Mouse (Mus musculus) CH12.LX (cell line): ENCODE data around the gene Ccr10. TPM values are rescaled to one million over a fixed set of nuclear protein-coding genes. Genes with fewer than 3 reads are reported as not detected.

Experiments
- DNase-seq: peaks from one replicate; pipeline ENCODE4 v3.0.0-alpha.2; 2013; ENCODE audit errors: extremely low read depth
- H3K27ac ChIP-seq: 2 replicates; pipeline ENCODE4 v1.5.1; 2012; ENCODE audit warnings: low read depth, mild to moderate bottlenecking, control low read depth, moderate library complexity; ENCODE audit not compliant: insufficient read depth
- H3K27me3 ChIP-seq: replicated peaks from 2 replicates; pipeline ENCODE3; 2012; ENCODE audit warnings: inconsistent platforms
- H3K36me3 ChIP-seq, 2 experiments: replicated peaks in 1 of 2; 2 replicates each; pipeline versions ENCODE3 to v1.6.1; 2012; ENCODE audit warnings: inconsistent platforms in 1 of 2, low read length in 1 of 2, mild to moderate bottlenecking in 1 of 2, mixed read lengths in 1 of 2, moderate library complexity in 1 of 2; ENCODE audit not compliant: control insufficient read depth in 1 of 2, insufficient read depth in 1 of 2
- H3K4me1 ChIP-seq, 2 experiments: 2 replicates each; pipeline ENCODE4 v1.6.1; 2012; ENCODE audit warnings: inconsistent platforms in 1 of 2, moderate library complexity in 1 of 2; ENCODE audit not compliant: insufficient read depth in 2 of 2, control insufficient read depth in 1 of 2
- H3K4me2 ChIP-seq: 2 replicates; pipeline ENCODE4 v1.6.1; 2012; ENCODE audit warnings: low read depth, mild to moderate bottlenecking, control low read depth; ENCODE audit not compliant: poor library complexity, insufficient read depth, severe bottlenecking
- H3K4me3 ChIP-seq, 3 experiments: fragments of 150-350 bp in 1 of 3; sonication (generic) in 1 of 3; replicated peaks in 1 of 3; 2 replicates each; pipeline versions ENCODE3 to v1.5.1; 2011 to 2012; ENCODE audit warnings: low read depth in 2 of 3, low read length in 2 of 3, mild to moderate bottlenecking in 2 of 3, moderate library complexity in 2 of 3, control low read depth in 1 of 3, improper control_type of control experiment in 1 of 3, inconsistent platforms in 1 of 3, mixed read lengths in 1 of 3; ENCODE audit not compliant: poor library complexity in 1 of 3
- H3K79me2 ChIP-seq: replicated peaks from 2 replicates; pipeline ENCODE4 v1.6.1; 2012; ENCODE audit warnings: mild to moderate bottlenecking, moderate library complexity; ENCODE audit not compliant: control insufficient read depth, poor library complexity, insufficient read depth, severe bottlenecking; ENCODE audit errors: extremely low read depth
- H3K9ac ChIP-seq: 2 replicates; pipeline ENCODE4 v1.6.1; 2012; ENCODE audit warnings: low read depth, mild to moderate bottlenecking, control low read depth, moderate library complexity; ENCODE audit not compliant: insufficient read depth
- H3K9me3 ChIP-seq: replicated peaks from 2 replicates; pipeline ENCODE3; 2012; ENCODE audit warnings: low read length, inconsistent platforms, mixed read lengths
- BHLHE40 ChIP-seq: IDR thresholded peaks from 2 replicates; pipeline ENCODE4 v1.6.1; 2011; ENCODE audit warnings: mild to moderate bottlenecking, low read depth, low read length, improper control_type of control experiment
- CHD1 ChIP-seq: IDR thresholded peaks from 2 replicates; pipeline ENCODE4 v1.6.1; 2012; ENCODE audit warnings: low read depth, low read length, improper control_type of control experiment, inconsistent platforms
- CHD2 ChIP-seq: IDR thresholded peaks from 2 replicates; pipeline ENCODE4 v1.6.1; 2011; ENCODE audit warnings: low read length, improper control_type of control experiment
- CTCF ChIP-seq, 2 experiments: IDR thresholded peaks in 1 of 2; conservative IDR thresholded peaks in 1 of 2; 2 replicates each; pipeline ENCODE4 v1.5.1; 2011 to 2012; ENCODE audit warnings: low read depth in 2 of 2, low read length in 2 of 2, improper control_type of control experiment in 1 of 2, inconsistent platforms in 1 of 2, mild to moderate bottlenecking in 1 of 2, moderate library complexity in 1 of 2
- E2F4 ChIP-seq: IDR thresholded peaks from 2 replicates; pipeline ENCODE4 v1.6.1; 2011; ENCODE audit warnings: low read depth, low read length, improper control_type of control experiment; ENCODE audit not compliant: insufficient replicate concordance
- ELF1 ChIP-seq: IDR thresholded peaks from 2 replicates; pipeline ENCODE4 v1.6.1; 2014; ENCODE audit warnings: low read depth, mild to moderate bottlenecking, inconsistent platforms, low read length, improper control_type of control experiment
- EP300 ChIP-seq: IDR thresholded peaks from 2 replicates; pipeline ENCODE4 v1.6.1; 2011; ENCODE audit warnings: low read length, improper control_type of control experiment
- ETS1 ChIP-seq: conservative IDR thresholded peaks from 2 replicates; pipeline ENCODE4 v1.6.1; 2012; ENCODE audit warnings: low read depth, mild to moderate bottlenecking, inconsistent platforms, low read length, improper control_type of control experiment, moderate library complexity
- IRF4 ChIP-seq: IDR thresholded peaks from 2 replicates; pipeline ENCODE4 v1.6.1; 2014; ENCODE audit warnings: low read depth, mild to moderate bottlenecking, inconsistent platforms, low read length, improper control_type of control experiment
- JUN ChIP-seq: IDR thresholded peaks from 2 replicates; pipeline ENCODE4 v1.6.1; 2011; ENCODE audit warnings: low read depth, mild to moderate bottlenecking, low read length, improper control_type of control experiment, moderate library complexity; ENCODE audit not compliant: insufficient read depth
- JUND ChIP-seq: conservative IDR thresholded peaks from 2 replicates; pipeline ENCODE4 v1.6.1; 2011; ENCODE audit warnings: low read depth, low read length, improper control_type of control experiment
- MAZ ChIP-seq: IDR thresholded peaks from 2 replicates; pipeline ENCODE4 v1.6.1; 2012; ENCODE audit warnings: low read depth, mild to moderate bottlenecking, inconsistent platforms, low read length, improper control_type of control experiment, moderate library complexity
- MXI1 ChIP-seq: IDR thresholded peaks from 2 replicates; pipeline ENCODE4 v1.6.1; 2011; ENCODE audit warnings: mild to moderate bottlenecking, low read depth, low read length, improper control_type of control experiment
- MYC ChIP-seq: IDR thresholded peaks from 2 replicates; pipeline ENCODE4 v1.6.1; 2011; ENCODE audit warnings: low read depth, mild to moderate bottlenecking, improper control_type of control experiment, low read length
- NRF1 ChIP-seq: IDR thresholded peaks from 2 replicates; pipeline ENCODE4 v1.6.1; 2014; ENCODE audit warnings: low read depth, mild to moderate bottlenecking, inconsistent platforms, low read length, improper control_type of control experiment, moderate library complexity
- PAX5 ChIP-seq: IDR thresholded peaks from 2 replicates; pipeline ENCODE4 v1.6.1; 2012; ENCODE audit warnings: low read length, inconsistent platforms, mixed read lengths
- POLR2AphosphoS2 ChIP-seq: IDR thresholded peaks from 2 replicates; pipeline ENCODE4 v1.6.1; 2011; ENCODE audit warnings: low read depth, low read length, improper control_type of control experiment
- SMC3 ChIP-seq: IDR thresholded peaks from 2 replicates; pipeline ENCODE4 v1.6.1; 2011; ENCODE audit warnings: low read depth, low read length, improper control_type of control experiment
- TCF12 ChIP-seq: IDR thresholded peaks from 2 replicates; pipeline ENCODE4 v1.6.1; 2014; ENCODE audit warnings: low read depth, mild to moderate bottlenecking, inconsistent platforms, low read length, improper control_type of control experiment
- USF1 ChIP-seq: IDR thresholded peaks from 2 replicates; pipeline ENCODE4 v1.6.1; 2014; ENCODE audit warnings: low read depth, mild to moderate bottlenecking, inconsistent platforms, low read length, improper control_type of control experiment
- dilution Hi-C: fragments of 300-500 bp; cut with MboI; formaldehyde crosslinking; loops from 2 replicates; pipeline ENCODE4 v1.14.3; 2020; ENCODE audit warnings: low sequenced_read_pairs; ENCODE audit not compliant: extremely low pct_unique_long_range_greater_than_20kb, extremely low pct_ligation_motif_present
- in situ Hi-C: fragments of 300-500 bp; cut with MboI; formaldehyde crosslinking; loops from 3 replicates; pipeline ENCODE4 v1.14.3; 2019; ENCODE audit warnings: low sequenced_read_pairs, low pct_ligation_motif_present, low pct_unique_long_range_greater_than_20kb, mixed read lengths
- polyA plus RNA-seq: library from polyadenylated mRNA; unstranded; fragments of >175 nt; gene quantifications from 2 replicates; pipeline ENCODE4 v1.2.1, GENCODE M21; 2012; ENCODE audit warnings: low read depth; ENCODE audit not compliant: insufficient read length
- total RNA-seq, 2 experiments: library from RNA; depleted of rRNA; stranded (reverse); fragments of 300-350 nt in 1 of 2; fragments of >200 nt in 1 of 2; gene quantifications; 2 replicates each; pipeline ENCODE4 v1.2.3; 2012 to 2014

The Ccr10 gene
- total and polyA plus RNA-seq, 3 experiments = 12.3 to 29.6 (median 17.2) TPM

DNA sequence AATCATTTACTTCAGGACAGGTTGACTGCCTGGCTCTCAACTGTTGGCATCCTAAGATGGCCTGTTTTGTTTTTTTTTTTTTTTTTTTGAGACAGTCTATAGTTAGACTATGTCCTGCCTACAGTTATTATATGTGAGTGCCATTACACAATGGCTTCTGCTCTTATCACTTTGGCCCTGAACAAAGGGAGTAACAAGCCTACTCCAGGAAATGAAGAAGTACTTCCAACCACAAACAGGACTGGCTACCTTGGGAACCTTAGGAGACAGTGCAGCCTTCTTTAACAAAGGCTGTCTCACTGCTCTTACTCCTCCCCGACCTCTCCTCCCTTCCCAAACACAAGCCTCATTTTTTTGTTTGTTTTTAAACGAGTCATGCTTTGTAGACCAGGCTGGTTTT, 45.6 kb upstream of the Ccr10 start:
- Histone ChIP-seq H3K27ac (no peak overlapping the region), H3K4me2 (no peak overlapping the region), H3K36me3 (peaks cover 7 to 36% of the 10 kb centered on the region in 2 experiments), H3K4me1 (peaks cover 6 to 34% of the 10 kb centered on the region in 2 experiments), H3K9me3 (no peaks in the 10 kb centered on the region), H3K9ac (no peak overlapping the region), H3K4me3 (no peak overlapping the region), H3K27me3 (no peaks in the 10 kb centered on the region), H3K79me2 (peaks cover 15% of the 10 kb centered on the region)
- in situ Hi-C loops (no loop called here), dilution Hi-C loops (no loop called here)
- no peak for DNase-seq
- TF ChIP-seq MAZ = no peak
- no peak for TF ChIP-seq ELF1
- TF ChIP-seq USF1 = no peak
- TF ChIP-seq POLR2AphosphoS2 = no peak
- no peak for TF ChIP-seq ETS1
- no peak for TF ChIP-seq IRF4
- no peak for TF ChIP-seq CHD2
- no peak for TF ChIP-seq MYC
- TF ChIP-seq NRF1 = no peak
- no peak for TF ChIP-seq MXI1
- no peak for TF ChIP-seq JUN
- TF ChIP-seq JUND = no peak
- no peak for TF ChIP-seq SMC3
- no peak for TF ChIP-seq CTCF (conservative IDR thresholded peaks at IDR 0.05 in 1 of 2, IDR thresholded peaks at IDR 0.05 in 1 of 2; ENCODE audit: low read depth in 2 of 2, low read length in 2 of 2)

DNA sequence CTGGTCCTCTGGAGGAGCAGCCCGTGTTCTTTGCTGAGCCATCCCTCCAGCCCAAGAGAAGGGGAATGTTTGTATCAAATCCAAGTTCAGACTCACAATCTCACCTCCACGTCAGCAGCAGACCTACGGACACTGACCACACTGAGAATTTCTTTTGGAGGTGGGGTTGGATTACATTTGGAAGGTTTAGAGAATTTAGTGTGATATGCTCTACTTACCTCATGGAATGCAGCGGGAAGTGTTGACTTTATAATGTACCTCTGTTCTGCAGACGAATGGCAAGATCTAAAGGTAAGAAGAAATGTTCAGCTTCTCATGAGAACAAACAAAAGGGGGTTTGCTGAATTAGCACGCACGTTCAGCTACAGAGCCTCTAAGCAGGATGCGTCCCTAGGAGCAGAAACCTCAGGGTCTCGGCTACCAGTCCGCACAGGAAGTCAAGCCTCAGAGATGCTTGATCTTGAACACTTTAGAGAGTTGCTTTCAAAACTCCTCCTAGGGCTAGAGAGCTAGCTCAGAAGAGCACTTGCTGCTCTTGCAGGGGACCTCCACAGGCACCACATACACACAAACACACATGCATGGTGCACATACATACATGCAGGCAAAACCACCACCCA, 43.3 kb upstream of the Ccr10 start:
- in situ Hi-C loops = loop anchor here (5.0 to 10.0 kb wide), 2 partner anchors 34 to 76 kb away; partner anchors contain the start of gene Vps25
- dilution Hi-C loops = no loop called here

More for the DNA sequence above, 43.3 kb upstream of the Ccr10 start:
- Histone ChIP-seq H3K4me3 (no peak overlapping the region), H3K27ac (no peak overlapping the region), H3K36me3 (peaks cover 22 to 58% of the 10 kb centered on the region in 2 experiments), H3K9me3 (no peaks in the 10 kb centered on the region), H3K27me3 (no peaks in the 10 kb centered on the region), H3K4me1 (peaks cover 2 to 21% of the 10 kb centered on the region in 2 experiments; a peak in 3 of 4 replicates), H3K4me2 (no peak overlapping the region), H3K79me2 (peaks cover 9% of the 10 kb centered on the region), H3K9ac (no peak overlapping the region)
- no peak for TF ChIP-seq JUN
- no peak for TF ChIP-seq PAX5
- no peak for TF ChIP-seq SMC3
- TF ChIP-seq TCF12 = no peak
- TF ChIP-seq MYC = no peak
- no peak for TF ChIP-seq CHD1
- no peak for TF ChIP-seq EP300
- no peak for TF ChIP-seq BHLHE40
- no peak for TF ChIP-seq E2F4
- DNase-seq = no peak
